Mouse (Mus musculus) bone marrow, adult 2 months (tissue): ENCODE measurements around the gene Pik3ip1. TPM values are rescaled to one million over a fixed set of nuclear protein-coding genes. Genes with fewer than 3 reads are reported as not detected.

Source experiments
- H3K27ac ChIP-seq: fragments of 200-500 bp; 2 replicates; pipeline ENCODE4 v1.5.1; 2012; ENCODE audit warnings: low read depth, mild to moderate bottlenecking, control low read depth, inconsistent platforms, low read length; ENCODE audit not compliant: control insufficient read depth, poor library complexity, insufficient read depth
- H3K4me1 ChIP-seq: fragments of 200-500 bp; 2 replicates; pipeline ENCODE4 v1.6.1; 2011; ENCODE audit warnings: low read length; ENCODE audit not compliant: control insufficient read depth, insufficient read depth
- H3K4me3 ChIP-seq: fragments of 200-500 bp; replicated peaks from 2 replicates; pipeline ENCODE3; 2011; ENCODE audit warnings: mild to moderate bottlenecking, low read depth, low read length, control low read depth; ENCODE audit not compliant: control insufficient read depth
- CTCF ChIP-seq: fragments of 200-500 bp; IDR thresholded peaks from 2 replicates; pipeline ENCODE4 v1.5.1; 2011; ENCODE audit warnings: low read length, control low read depth; ENCODE audit not compliant: control insufficient read depth, insufficient read depth
- POLR2A ChIP-seq: fragments of 200-500 bp; IDR thresholded peaks from 2 replicates; pipeline ENCODE4 v1.6.1; 2011; ENCODE audit warnings: low read depth, mild to moderate bottlenecking, control low read depth, low read length, borderline replicate concordance; ENCODE audit not compliant: control insufficient read depth
- WGBS: fragments of 180-500 bp; shearing (Covaris S2); methylation state at CpG from one replicate; pipeline ENCODE4 v1.1.7; 2018; 5-methylcytosine and 5-hydroxymethylcytosine counted together
- polyA plus RNA-seq: library from polyadenylated mRNA; stranded (reverse); fragments of >200 nt; gene quantifications from 2 replicates; pipeline ENCODE4 v1.2.4, GENCODE M21; 2011; ENCODE audit warnings: low replicate concordance; ENCODE audit not compliant: missing spikeins, insufficient read depth, insufficient read length

Pik3ip1 gene
- polyA plus RNA-seq, 1 experiment: 29.7 TPM

- peaks cover 8% of the 10 kb centered on the region; the same call in 1 of the 2 replicates for H3K4me1 ChIP-seq
- H3K4me3 ChIP-seq: peak overlapping the region; percentile 75
- H3K27ac ChIP-seq: peak overlapping the region; percentile 86
- 1% methylated on average over 9 of the region's 9 CpGs for WGBS
- 0 out of 2 replicates have a peak, but pooled peaks have one; percentile 2 for TF ChIP-seq CTCF
- no peak for TF ChIP-seq POLR2A
Observed at GRCm38 (mm10) chr11:3330566-3330965, 365 bp downstream of the Pik3ip1 start.

- H3K4me1 ChIP-seq: peaks cover 10% of the 10 kb centered on the region; the same call in 1 of the 2 replicates
Observed at GRCm38 (mm10) chr11:3330991-3331750, 970 bp downstream of the Pik3ip1 start.

GRCm38 (mm10) chr11:3331756-3332642 lies 1.8 kb downstream of the Pik3ip1 start:
- TF ChIP-seq CTCF (no peak), POLR2A (peak; percentile 72)
- Histone ChIP-seq H3K27ac (peak overlapping the region; percentile 89), H3K4me1 (peaks cover 10% of the 10 kb centered on the region; the same call in 1 of the 2 replicates), H3K4me3 (peak overlapping the region; percentile 63)
- under 1% methylated on average over 75 of the region's 75 CpGs for WGBS

More at GRCm38 (mm10) chr11:3330991-3331750, 970 bp downstream of the Pik3ip1 start:
- WGBS: under 1% methylated on average over 14 of the region's 14 CpGs
- H3K27ac ChIP-seq: peak overlapping the region; percentile 89
- TF ChIP-seq POLR2A (no peak), CTCF (no peak)
- H3K4me3 ChIP-seq: peak overlapping the region; percentile 75

DNA sequence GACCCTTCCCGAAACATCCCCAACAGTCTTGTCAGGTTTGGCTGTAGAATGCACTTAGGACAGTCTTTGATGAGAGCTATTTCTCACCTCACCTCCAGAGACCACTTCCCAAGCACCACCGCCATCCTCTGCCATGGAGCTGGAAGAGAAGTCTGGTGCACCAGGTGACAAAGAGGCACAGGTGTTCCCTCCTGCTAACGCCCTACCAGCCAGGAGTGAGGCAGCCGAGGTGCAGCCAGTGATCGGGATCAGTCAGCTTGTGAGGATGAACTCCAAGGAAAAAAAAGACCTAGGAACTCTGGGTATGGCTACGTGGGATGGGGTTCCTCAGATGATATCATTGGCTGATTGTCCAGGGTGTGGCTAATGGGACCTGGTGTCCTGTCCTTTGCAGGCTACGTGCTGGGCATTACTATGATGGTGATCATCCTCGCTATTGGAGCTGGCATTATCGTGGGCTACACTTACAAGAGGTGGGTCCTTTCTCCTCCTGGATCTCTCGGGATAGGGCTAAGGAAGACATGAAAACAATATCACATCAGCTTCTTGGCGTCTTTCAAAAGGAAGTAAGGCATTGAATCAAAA lies 3.0 kb downstream of the Pik3ip1 start:
- 78% methylated on average over 11 of the region's 11 CpGs for WGBS
- peaks cover 10% of the 10 kb centered on the region; the same call in 1 of the 2 replicates for H3K4me1 ChIP-seq
- TF ChIP-seq CTCF (no peak), POLR2A (no peak)

DNA sequence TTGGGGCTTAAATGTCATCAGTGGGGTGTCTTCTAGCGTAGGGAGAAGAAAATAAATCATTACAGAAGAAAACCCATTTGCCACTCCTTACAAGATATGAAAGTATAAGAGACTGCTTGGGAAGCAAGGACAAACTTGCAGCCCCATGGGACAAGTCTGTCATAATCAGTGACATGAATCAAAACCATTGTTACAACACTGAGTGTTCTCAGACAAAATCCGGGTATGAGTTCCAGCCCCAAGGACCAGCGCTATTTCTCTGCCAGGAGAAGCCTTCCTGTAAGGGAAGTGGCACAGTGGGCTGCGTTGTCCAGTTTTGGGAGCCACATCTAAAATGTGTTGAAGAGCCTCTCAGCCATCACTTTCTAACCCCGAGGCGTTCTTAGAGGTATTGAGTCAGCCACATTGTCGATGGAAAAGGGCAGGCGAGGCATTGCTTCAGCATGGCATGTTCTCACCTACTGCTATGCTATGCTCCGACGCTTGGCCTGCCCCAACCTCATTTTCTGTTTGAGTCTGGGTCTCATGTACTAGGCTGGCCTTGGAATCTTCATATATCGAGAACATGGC lies 4.0 kb downstream of the Pik3ip1 start:
- Histone ChIP-seq H3K4me3 (no peak overlapping the region), H3K27ac (no peak overlapping the region), H3K4me1 (peaks cover 10% of the 10 kb centered on the region; the same call in 1 of the 2 replicates)
- WGBS: 68% methylated on average over 11 of the region's 11 CpGs
- TF ChIP-seq POLR2A: no peak
- TF ChIP-seq CTCF: no peak

More for the DNA sequence above, 3.0 kb downstream of the Pik3ip1 start:
- no peak overlapping the region for H3K27ac ChIP-seq
- H3K4me3 ChIP-seq: no peak overlapping the region

DNA sequence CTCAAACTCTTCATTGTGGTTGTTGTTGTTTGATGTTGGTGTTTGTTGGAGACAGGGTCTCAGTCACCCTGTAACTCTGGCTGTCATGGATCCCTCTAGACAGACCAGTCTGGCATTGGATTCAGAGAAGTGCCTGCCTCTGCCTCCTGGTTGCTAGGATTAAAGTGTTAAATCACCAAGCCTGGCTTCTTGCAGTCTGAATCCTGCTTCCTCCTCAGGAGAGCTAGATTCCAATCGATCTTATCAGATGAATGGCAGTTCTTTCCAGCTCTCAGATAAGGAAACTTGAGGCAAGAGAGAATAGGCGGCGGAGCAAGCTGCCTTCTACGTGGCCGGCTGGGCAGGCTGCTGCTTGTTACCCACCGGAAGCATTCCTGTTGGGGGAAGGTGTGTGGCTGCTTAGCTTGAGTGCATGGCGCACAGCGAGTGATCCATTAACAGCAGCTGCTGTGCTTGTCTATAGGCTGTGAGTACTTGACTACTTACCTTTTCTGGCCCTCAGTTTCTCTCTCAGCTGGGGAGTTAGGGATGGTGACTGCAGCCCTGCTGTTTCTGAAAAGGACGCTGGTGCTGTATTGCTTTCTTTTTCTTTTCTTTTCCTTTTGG lies 4.6 kb downstream of the Pik3ip1 start:
- WGBS: 13% methylated on average over 9 of the region's 9 CpGs
- Histone ChIP-seq H3K27ac (peak overlapping the region; percentile 76), H3K4me3 (no peak overlapping the region), H3K4me1 (peaks cover 13% of the 10 kb centered on the region; the same call in 1 of the 2 replicates)
- TF ChIP-seq POLR2A: peak; percentile 29; the same call in 1 of the 2 replicates
- TF ChIP-seq CTCF: no peak

GRCm38 (mm10) chr11:3335651-3336216 lies 5.5 kb downstream of the Pik3ip1 start:
- TF ChIP-seq POLR2A: no peak
- no peak for TF ChIP-seq CTCF
- peak overlapping the region; percentile 44 for H3K4me3 ChIP-seq
- H3K4me1 ChIP-seq: peaks cover 11% of the 10 kb centered on the region; the same call in 1 of the 2 replicates
- WGBS: 2% methylated on average over 11 of the region's 11 CpGs
- H3K27ac ChIP-seq: peak overlapping the region; percentile 80
